Mouse (Mus musculus) thymus, adult 2 months (tissue): ENCODE measurements around the gene Mapk8.

Experiments used
- CTCF ChIP-seq: fragments of 200-500 bp; IDR thresholded peaks from 2 replicates; pipeline ENCODE4 v1.5.1; 2012; ENCODE audit warnings: mild to moderate bottlenecking, control low read depth, low read length, moderate library complexity, borderline replicate concordance; ENCODE audit not compliant: control insufficient read depth, poor library complexity, insufficient read depth; ENCODE audit errors: extremely low read depth
- POLR2A ChIP-seq: fragments of 200-500 bp; IDR thresholded peaks from 2 replicates; pipeline ENCODE4 v1.6.1; 2012; ENCODE audit warnings: mild to moderate bottlenecking, low read length, control low read depth, moderate library complexity; ENCODE audit not compliant: control insufficient read depth, poor library complexity, insufficient read depth; ENCODE audit errors: extremely low read depth

- TF ChIP-seq CTCF (no peak), POLR2A (no peak)
Observed at GRCm38 (mm10) chr14:33373271-33373670, 73.7 kb downstream of the Mapk8 start.
